Mouse (Mus musculus): ENCODE measurements around the gene Rab26. TPM values are rescaled to one million over a fixed set of nuclear protein-coding genes. Genes with fewer than 3 reads are reported as not detected.

Rab26 gene
- 0.38 TPM in 1 of 2 replicates, not detected in the other for total RNA-seq (2023)

DNA sequence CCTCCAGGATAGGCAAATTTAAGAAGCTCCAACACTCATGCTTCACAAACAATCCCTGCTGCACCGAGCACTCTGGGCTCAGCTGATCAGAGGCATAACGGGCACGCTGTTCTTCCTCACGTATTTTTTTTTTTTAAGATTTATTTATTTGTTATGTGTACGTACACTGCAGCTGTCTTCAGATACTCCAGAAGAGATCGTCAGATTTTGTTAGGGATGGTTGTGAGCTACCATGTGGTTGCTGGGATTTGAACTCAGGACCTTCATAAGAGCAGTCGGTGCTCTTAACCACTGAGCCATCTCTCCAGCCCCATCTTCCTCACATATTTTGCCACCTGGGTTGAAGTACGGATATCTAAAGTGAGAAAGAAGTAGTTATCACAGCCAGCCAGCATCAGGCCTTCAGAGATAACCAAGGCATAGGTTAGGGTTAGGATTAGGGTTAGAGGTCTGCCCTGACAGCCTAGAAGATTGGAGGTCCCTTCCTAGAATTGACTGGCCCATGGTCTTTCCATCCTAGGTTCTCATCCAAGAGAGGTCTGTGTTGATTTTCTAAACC lies at the start of gene Rab26:
TSS of gene Rab26 (minus strand) at position 51 of the 559 bp plus-strand sequence.

DNA sequence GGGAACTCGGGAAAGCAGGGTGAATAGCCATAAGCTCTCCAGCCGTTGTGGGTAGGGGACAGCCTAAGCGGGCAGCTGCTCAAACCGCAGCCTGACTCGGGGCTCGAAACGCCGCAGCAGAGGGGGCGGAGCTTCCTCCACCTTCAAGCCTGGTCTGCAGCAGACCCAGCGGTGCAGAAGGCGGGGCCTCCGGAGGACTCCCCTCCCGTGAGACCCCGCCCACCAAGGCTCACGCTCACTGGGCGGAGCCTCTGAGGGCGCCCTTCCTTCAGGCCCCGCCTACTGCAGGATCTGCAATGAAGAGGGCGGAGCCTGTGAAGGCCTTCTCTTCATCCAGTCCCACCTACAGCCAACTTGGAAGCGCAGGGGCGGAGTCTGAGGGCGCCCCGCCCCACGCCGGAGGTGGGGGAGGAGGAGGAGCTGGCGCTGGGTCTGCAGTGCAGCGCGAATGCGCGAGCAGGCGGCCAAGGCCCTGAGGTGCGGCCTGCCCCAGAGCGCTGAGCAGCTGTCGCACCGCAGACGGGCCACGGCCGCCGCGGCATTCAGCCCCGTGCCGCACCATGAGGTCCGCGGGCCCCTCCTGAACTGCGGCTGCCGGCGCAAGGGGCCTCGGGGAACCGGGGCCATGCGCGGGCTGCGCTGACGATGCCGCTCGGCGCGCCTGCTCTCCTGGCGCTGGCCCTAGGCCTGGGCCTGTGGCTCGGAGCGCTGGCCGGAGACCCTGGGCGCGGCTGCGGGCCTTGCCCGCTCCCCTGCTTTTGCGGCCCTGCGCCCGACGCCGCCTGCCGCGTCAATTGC lies 15.8 kb upstream of the Rab26 start, which contains the start of gene Pkd1:
TSS of gene Pkd1 (plus strand) at position 217 of the 798 bp plus-strand sequence.

GRCm38 (mm10) chr17:24527723-24528559 lies 6.1 kb downstream of the Rab26 start, which contains the start of gene Traf7:
TSS of gene Traf7 (minus strand) at chr17:24527938.

DNA sequence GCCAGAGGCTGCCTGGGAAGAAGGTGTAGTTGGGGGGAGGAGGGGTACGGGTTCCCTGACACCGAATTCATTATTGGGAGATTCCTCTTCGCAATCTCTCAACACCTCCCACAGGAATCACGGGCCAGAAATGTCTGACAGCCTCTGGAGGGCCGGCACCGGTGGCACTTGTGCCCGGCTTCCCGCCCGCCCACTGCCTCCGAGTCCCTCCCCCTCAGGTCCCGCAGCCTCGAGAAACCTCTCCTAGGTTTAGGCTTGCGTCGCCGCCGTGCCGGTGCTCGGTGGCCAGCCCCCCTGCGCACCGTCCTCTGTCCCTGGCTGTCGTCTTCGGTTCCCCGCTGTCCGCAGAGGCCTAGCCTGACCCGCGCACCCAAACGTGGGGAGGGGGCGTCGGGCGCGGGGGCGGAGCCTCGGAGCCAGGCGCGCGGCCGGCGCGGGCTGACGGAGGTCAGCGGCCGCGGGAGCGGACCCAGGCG lies 45.8 kb downstream of the Rab26 start, which contains the start of gene Caskin1:
TSS of gene Caskin1 (plus strand) at position 416 of the 476 bp plus-strand sequence.

GRCm38 (mm10) chr17:24478663-24479380 lies 55.2 kb downstream of the Rab26 start, which contains the start of gene Mlst8:
TSS of gene Mlst8 (minus strand) at chr17:24479078.

Other genes with a start within 250 kb of the Rab26 start
- gene Abca17, start 183.1 kb downstream of the Rab26 start, total RNA-seq (2023) = 0.14 and 0.35 TPM in 2 replicates
- gene Abca3, start 182.3 kb downstream of the Rab26 start, total RNA-seq (2023) = 25.4 and 25.7 TPM in 2 replicates
- gene Rnps1, start 119.6 kb downstream of the Rab26 start, total RNA-seq (2023) = 61.1 and 89.8 TPM in 2 replicates
- 9.7 and 10.9 TPM in 2 replicates for gene Eci1, start 107.6 kb downstream of the Rab26 start, total RNA-seq (2023)
- gene Dnase1l2, start 91.1 kb downstream of the Rab26 start, total RNA-seq (2023) = 1.7 and 2.2 TPM in 2 replicates
- 40.1 and 46.7 TPM in 2 replicates for gene E4f1, start 63.9 kb downstream of the Rab26 start, total RNA-seq (2023)
- gene Pgp, start 63.8 kb downstream of the Rab26 start, total RNA-seq (2023) = 21.5 and 26.4 TPM in 2 replicates
- 0.98 TPM in 1 of 2 replicates, not detected in the other for gene Bricd5, start 60.3 kb downstream of the Rab26 start, total RNA-seq (2023)
- 35.2 and 41.1 TPM in 2 replicates for gene Mlst8, start 55.1 kb downstream of the Rab26 start, total RNA-seq (2023)
- not detected in 2 replicates for gene Caskin1, start 45.6 kb downstream of the Rab26 start, total RNA-seq (2023)
- gene Traf7, start 6.3 kb downstream of the Rab26 start, total RNA-seq (2023) = 123 and 145 TPM in 2 replicates
- 15.6 and 23.9 TPM in 2 replicates for gene Pkd1, start 15.6 kb upstream of the Rab26 start, total RNA-seq (2023)
- 41.1 and 43.3 TPM in 2 replicates for gene Tsc2, start 98.4 kb upstream of the Rab26 start, total RNA-seq (2023)
- 0.88 and 1.5 TPM in 2 replicates for gene Nthl1, start 98.5 kb upstream of the Rab26 start, total RNA-seq (2023)
- gene Slc9a3r2, start 116.1 kb upstream of the Rab26 start, total RNA-seq (2023) = 3.0 and 3.3 TPM in 2 replicates
- gene Npw, start 124.2 kb upstream of the Rab26 start, total RNA-seq (2023) = not detected in 2 replicates
- gene Zfp598, start 135.5 kb upstream of the Rab26 start, total RNA-seq (2023) = 21.0 and 25.1 TPM in 2 replicates
- gene Syngr3, start 155.7 kb upstream of the Rab26 start, total RNA-seq (2023) = not detected in 2 replicates
- 3.9 and 4.5 TPM in 2 replicates for gene Gfer, start 161.9 kb upstream of the Rab26 start, total RNA-seq (2023)
- gene Noxo1, start 162.0 kb upstream of the Rab26 start, total RNA-seq (2023) = 0.57 and 1.5 TPM in 2 replicates
- gene Tbl3, start 173.4 kb upstream of the Rab26 start, total RNA-seq (2023) = 9.5 and 12.4 TPM in 2 replicates
- gene Rnf151, start 183.9 kb upstream of the Rab26 start, total RNA-seq (2023) = not detected in 2 replicates
- gene Rps2, start 183.9 kb upstream of the Rab26 start, total RNA-seq (2023) = 399 and 442 TPM in 2 replicates
- 61.5 and 73.8 TPM in 2 replicates for gene Ndufb10, start 190.3 kb upstream of the Rab26 start, total RNA-seq (2023)
- gene Rpl3l, start 193.6 kb upstream of the Rab26 start, total RNA-seq (2023) = 1.9 and 2.1 TPM in 2 replicates
- 1,300 and 1,322 TPM in 2 replicates for gene Msrb1, start 202.4 kb upstream of the Rab26 start, total RNA-seq (2023)
- gene Hs3st6, start 218.8 kb upstream of the Rab26 start, total RNA-seq (2023) = 0.51 and 0.70 TPM in 2 replicates

All from neutrophil, adult 65 days (primary cell).